Mouse (Mus musculus) heart, adult 2 months (tissue): ENCODE measurements around the gene Creld1. TPM values are rescaled to one million over a fixed set of nuclear protein-coding genes. Genes with fewer than 3 reads are reported as not detected.
A peak's percentile ranks its signal among the peaks of the same experiment; 100 is the strongest.

Source experiments
- DNase-seq, 2 experiments: peaks; one replicate each; pipeline ENCODE4 v3.0.0; 2021
- H3K27ac ChIP-seq: fragments of 200-600 bp; 2 replicates; pipeline ENCODE4 v1.8.1; 2022
- H3K27me3 ChIP-seq: fragments of 200-500 bp; 2 replicates; pipeline ENCODE4 v1.6.1; 2012; ENCODE audit warnings: mild to moderate bottlenecking, low read length, inconsistent platforms, mixed read lengths; ENCODE audit not compliant: control insufficient read depth, insufficient read depth
- H3K36me3 ChIP-seq: fragments of 200-500 bp; 2 replicates; pipeline ENCODE4 v1.6.1; 2012; ENCODE audit warnings: low read length, inconsistent platforms; ENCODE audit not compliant: control insufficient read depth, insufficient read depth
- H3K4me1 ChIP-seq: fragments of 200-500 bp; 2 replicates; pipeline ENCODE4 v1.6.1; 2011; ENCODE audit warnings: low read length; ENCODE audit not compliant: control insufficient read depth, insufficient read depth
- H3K4me3 ChIP-seq: fragments of 200-600 bp; 2 replicates; pipeline ENCODE4 v1.8.1; 2022
- H3K79me2 ChIP-seq: fragments of 200-500 bp; replicated peaks from 2 replicates; pipeline ENCODE4 v1.6.1; 2012; ENCODE audit warnings: mild to moderate bottlenecking, inconsistent platforms, low read length, moderate library complexity, mixed read lengths; ENCODE audit not compliant: control insufficient read depth, insufficient read depth
- H3K9ac ChIP-seq: fragments of 200-500 bp; 2 replicates; pipeline ENCODE4 v1.6.1; 2012; ENCODE audit warnings: low read depth, mild to moderate bottlenecking, control low read depth, inconsistent platforms, low read length, mixed read lengths
- CTCF ChIP-seq: fragments of 200-600 bp; IDR thresholded peaks from 2 replicates; pipeline ENCODE4 v1.8.1; 2022; ENCODE audit warnings: antibody characterized with exemption, mild to moderate bottlenecking, moderate library complexity
- EP300 ChIP-seq: fragments of 200-500 bp; IDR thresholded peaks from 2 replicates; pipeline ENCODE4 v1.6.1; 2011; ENCODE audit warnings: low read depth, low read length, control low read depth; ENCODE audit not compliant: insufficient read depth
- POLR2A ChIP-seq: fragments of 200-500 bp; IDR thresholded peaks from 2 replicates; pipeline ENCODE4 v1.6.1; 2011; ENCODE audit warnings: mild to moderate bottlenecking, low read depth, low read length, control low read depth; ENCODE audit not compliant: insufficient read depth
- WGBS: fragments of 180-500 bp; shearing (Covaris S2); methylation state at CpG from one replicate; pipeline ENCODE4 v1.1.7; 2018; 5-methylcytosine and 5-hydroxymethylcytosine counted together
- intact Hi-C: fragments of 180-260 bp; cut with DNase I; formaldehyde crosslinking; loops from one replicate; pipeline ENCODE4 v1.15.1; 2025
- polyA plus RNA-seq: library from polyadenylated mRNA; depleted of rRNA; stranded (reverse); fragments of >200 nt; gene quantifications from 2 replicates; pipeline ENCODE4 v1.2.3, GENCODE M21; 2012
- total RNA-seq, 2 experiments: library from RNA; stranded (reverse); gene quantifications; 2 replicates each; pipeline ENCODE4 v1.2.3; 2021

Gene Creld1
- total and polyA plus RNA-seq, 3 experiments: 32.4 to 56.7 (median 53.0) TPM

DNA sequence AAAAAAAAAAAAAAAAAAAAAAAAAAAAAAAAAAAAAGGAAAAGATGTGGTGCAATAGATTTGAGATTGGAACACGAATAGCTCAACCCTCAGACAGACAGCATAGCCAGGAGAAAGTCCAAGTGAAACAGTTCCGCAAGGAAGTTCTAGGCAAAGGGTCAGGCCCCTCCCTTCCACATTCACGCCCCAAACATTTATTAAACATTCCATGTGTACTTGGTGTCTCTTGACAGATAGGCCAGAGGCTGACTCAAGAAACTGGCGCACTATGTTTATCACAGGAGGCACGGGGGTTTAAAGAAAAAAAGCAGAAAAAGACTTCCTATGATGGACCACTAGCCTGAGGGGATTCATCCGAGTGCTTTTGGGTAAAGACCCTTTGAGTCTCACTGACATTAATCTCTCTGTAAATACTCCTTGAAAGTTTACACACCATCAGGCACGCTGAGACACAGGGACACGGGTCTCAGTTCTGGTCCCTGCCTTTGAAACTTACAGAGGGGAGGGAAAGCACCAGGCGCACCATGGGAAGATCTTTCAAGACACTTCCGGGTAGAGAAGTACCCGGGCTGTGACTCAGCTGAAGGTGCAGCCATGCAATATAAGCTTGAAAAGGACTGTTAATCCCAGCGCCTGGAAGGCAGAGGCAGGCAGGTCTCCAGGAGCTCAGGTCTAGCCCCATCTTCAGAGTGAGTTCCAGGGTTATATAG, 44.2 kb upstream of the Creld1 start:
- WGBS: 53% methylated on average over 12 of the region's 12 CpGs
- Histone ChIP-seq H3K36me3 (no peaks in the 10 kb centered on the region), H3K27me3 (no peaks in the 10 kb centered on the region), H3K27ac (no peak overlapping the region), H3K4me3 (no peak overlapping the region), H3K4me1 (peaks cover 2% of the 10 kb centered on the region), H3K9ac (no peak overlapping the region), H3K79me2 (no peaks in the 10 kb centered on the region)
- no peak for DNase-seq
- no peak for TF ChIP-seq CTCF
- TF ChIP-seq POLR2A: no peak
- no peak for TF ChIP-seq EP300
- intact Hi-C loops: no loop called here

- no peak for DNase-seq
- Histone ChIP-seq H3K4me1 (peaks cover 2% of the 10 kb centered on the region), H3K4me3 (no peak overlapping the region), H3K9ac (no peak overlapping the region), H3K27ac (no peak overlapping the region), H3K27me3 (no peaks in the 10 kb centered on the region), H3K36me3 (no peaks in the 10 kb centered on the region), H3K79me2 (no peaks in the 10 kb centered on the region; the same call in 1 of the 2 replicates)
- WGBS: 81% methylated on average over 3 of the region's 3 CpGs
- intact Hi-C loops: loop anchor here (5.0 kb wide), 1 partner anchor 42 kb away; the partner anchor contains the start of gene Creld1
- TF ChIP-seq POLR2A (no peak), EP300 (no peak)
Measured at GRCm38 (mm10) chr6:113440686-113441085, 42.4 kb upstream of the Creld1 start.

DNA sequence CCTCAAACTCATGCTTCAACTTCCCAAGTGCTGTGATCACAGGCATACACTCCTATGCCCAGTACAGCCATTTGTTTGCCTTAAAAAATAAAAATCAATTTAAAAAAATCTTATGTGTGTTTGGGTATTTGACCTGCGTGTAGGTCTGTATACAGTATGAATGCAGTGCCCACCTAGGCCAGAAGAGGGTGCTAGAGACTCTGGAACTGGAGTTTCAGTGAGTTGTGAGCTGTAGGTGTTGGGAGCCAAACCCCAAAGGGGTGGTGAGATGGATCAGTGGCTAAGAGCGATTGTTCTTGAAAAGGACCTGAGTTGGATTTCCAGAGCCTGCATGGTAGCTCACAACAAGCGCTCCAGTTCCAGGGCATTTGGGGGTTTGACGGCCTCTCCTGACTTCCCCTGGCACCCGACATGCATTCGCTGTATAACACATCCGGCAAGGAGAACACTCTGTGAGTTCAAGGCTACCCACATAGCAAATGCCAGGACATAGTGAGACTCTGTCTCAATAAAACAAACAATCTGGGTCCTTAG, 41.9 kb upstream of the Creld1 start:
- peak; percentile 54 to 72 for DNase-seq
- H3K4me1 ChIP-seq: peaks cover 2% of the 10 kb centered on the region
- TF ChIP-seq CTCF: peak; percentile 80
- no peak for TF ChIP-seq POLR2A
- 0 out of 2 replicates have a peak, but pooled peaks have one; percentile 42 for TF ChIP-seq EP300
- H3K27ac ChIP-seq: no peak overlapping the region
- intact Hi-C loops: loop anchor here (5.0 kb wide), 1 partner anchor 41 kb away; the partner anchor contains the start of gene Creld1
- H3K4me3 ChIP-seq: no peak overlapping the region
- H3K9ac ChIP-seq: no peak overlapping the region
- H3K36me3 ChIP-seq: no peaks in the 10 kb centered on the region
- no peaks in the 10 kb centered on the region for H3K27me3 ChIP-seq
- H3K79me2 ChIP-seq: no peaks in the 10 kb centered on the region; the same call in 1 of the 2 replicates
- WGBS: 51% methylated on average over 7 of the region's 7 CpGs

GRCm38 (mm10) chr6:113442087-113442441, 41.0 kb upstream of the Creld1 start:
- intact Hi-C loops: loop anchor here (5.0 kb wide), 1 partner anchor 40 kb away; the partner anchor contains the start of gene Creld1

DNA sequence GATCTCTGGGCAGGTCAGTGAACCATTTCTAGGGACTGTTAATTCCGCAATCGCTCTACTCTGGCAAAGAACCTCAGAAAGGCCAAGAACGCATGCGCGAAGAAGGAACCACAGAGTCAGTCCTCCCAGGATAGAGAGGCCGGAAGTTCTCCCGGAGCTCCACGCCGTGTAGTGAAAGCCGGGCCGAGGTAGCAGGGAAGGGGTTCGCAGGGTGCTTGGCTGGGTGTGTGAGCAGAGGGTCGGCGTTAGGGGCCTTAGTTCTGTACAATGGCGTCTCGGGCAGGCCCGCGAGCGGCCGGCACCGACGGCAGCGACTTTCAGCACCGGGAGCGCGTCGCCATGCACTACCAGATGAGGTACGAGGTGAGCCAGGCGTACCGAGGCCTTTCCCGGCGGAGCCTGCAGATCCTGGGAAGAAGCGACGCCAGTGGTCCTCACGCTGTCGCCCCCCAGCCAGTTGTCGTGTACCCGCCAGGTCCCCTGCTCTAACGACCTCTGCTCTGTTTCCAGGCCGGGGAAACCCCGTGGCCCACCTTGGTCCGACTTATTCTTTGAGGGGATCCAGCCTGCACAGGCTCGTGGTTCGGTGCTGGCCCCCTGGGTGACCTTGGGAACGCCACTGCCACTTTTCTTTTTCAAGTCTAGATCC, 40.5 kb upstream of the Creld1 start, which contains the start of gene Jagn1:
Gene Jagn1 (plus strand): TSS at position 128 of the 649 bp plus-strand sequence.
- intact Hi-C loops: loop anchor here (5.0 kb wide), 1 partner anchor 40 kb away; the partner anchor contains the start of gene Creld1

More at GRCm38 (mm10) chr6:113442087-113442441, 41.0 kb upstream of the Creld1 start:
- Histone ChIP-seq H3K4me3 (peak overlapping the region; percentile 88), H3K36me3 (no peaks in the 10 kb centered on the region), H3K79me2 (no peaks in the 10 kb centered on the region; the same call in 1 of the 2 replicates), H3K27ac (peak overlapping the region; percentile 82), H3K9ac (peak overlapping the region; percentile 66), H3K27me3 (no peaks in the 10 kb centered on the region), H3K4me1 (peaks cover 2% of the 10 kb centered on the region)
- WGBS: 37% methylated on average over 9 of the region's 9 CpGs
- no peak for DNase-seq
- TF ChIP-seq POLR2A: no peak
- no peak for TF ChIP-seq CTCF
- TF ChIP-seq EP300: no peak

More for the DNA sequence above, 40.5 kb upstream of the Creld1 start, which contains the start of gene Jagn1:
- Histone ChIP-seq H3K9ac (peak within 1 kb of the TSS; percentile 77), H3K4me1 (peaks cover 2% of the 10 kb centered on the region), H3K27ac (peak within 1 kb of the TSS; percentile 82), H3K27me3 (no peaks in the 10 kb centered on the region), H3K36me3 (no peaks in the 10 kb centered on the region), H3K79me2 (no peaks in the 10 kb centered on the region; the same call in 1 of the 2 replicates), H3K4me3 (peak within 1 kb of the TSS; percentile 88)
- peak; percentile 93 to 94 for DNase-seq
- no peak for TF ChIP-seq EP300
- peak; percentile 79 for TF ChIP-seq POLR2A
- WGBS: under 1% methylated on average over 45 of the region's 45 CpGs
